Mouse (Mus musculus) cortical plate, adult 2 months (tissue): ENCODE measurements around the gene Dmkn.

Experiments used
- CTCF ChIP-seq: fragments of 200-500 bp; IDR thresholded peaks from 2 replicates; pipeline ENCODE4 v1.5.1; 2011; ENCODE audit warnings: mild to moderate bottlenecking, control low read depth, low read length; ENCODE audit not compliant: insufficient read depth; ENCODE audit errors: extremely low read depth
- POLR2A ChIP-seq: fragments of 200-500 bp; IDR thresholded peaks from 2 replicates; pipeline ENCODE4 v1.6.1; 2011; ENCODE audit warnings: mild to moderate bottlenecking, low read length, control low read depth; ENCODE audit not compliant: insufficient read depth; ENCODE audit errors: extremely low read depth

DNA sequence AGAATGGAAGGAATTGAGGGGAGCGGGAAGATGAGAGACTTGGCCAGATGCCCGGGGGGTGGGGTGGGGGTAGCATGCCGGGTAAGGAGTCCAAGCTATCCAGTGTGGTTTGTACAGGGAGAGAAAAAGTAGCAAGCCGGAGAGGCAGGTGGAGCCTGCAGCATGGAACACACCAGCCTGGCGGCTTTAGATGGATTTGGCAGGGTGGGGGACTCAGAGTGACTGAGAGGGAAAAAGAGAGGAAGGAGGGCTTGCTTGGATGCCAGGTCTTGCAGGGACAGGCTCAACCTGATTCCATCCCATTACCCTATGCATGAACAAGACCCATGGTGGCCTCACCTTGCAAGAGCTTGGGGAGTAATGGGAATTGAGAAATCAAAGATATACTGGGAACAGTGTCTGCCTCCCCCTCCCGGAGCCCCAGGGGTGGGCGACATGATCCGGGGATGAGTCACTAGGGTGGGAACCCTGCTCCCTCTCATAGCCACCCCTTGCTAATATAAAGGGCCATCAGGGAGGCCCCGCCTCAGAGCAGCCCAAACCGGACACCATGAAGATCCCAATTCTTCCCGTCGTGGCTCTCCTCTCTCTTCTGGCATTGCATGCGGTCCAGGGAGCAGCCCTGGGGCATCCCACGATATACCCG, 23.9 kb downstream of the Dmkn start, which contains the start of gene Krtdap:
- TF ChIP-seq CTCF (no peak), POLR2A (no peak)
